Mouse (Mus musculus): ENCODE measurements around the gene Pgghg.

DNA sequence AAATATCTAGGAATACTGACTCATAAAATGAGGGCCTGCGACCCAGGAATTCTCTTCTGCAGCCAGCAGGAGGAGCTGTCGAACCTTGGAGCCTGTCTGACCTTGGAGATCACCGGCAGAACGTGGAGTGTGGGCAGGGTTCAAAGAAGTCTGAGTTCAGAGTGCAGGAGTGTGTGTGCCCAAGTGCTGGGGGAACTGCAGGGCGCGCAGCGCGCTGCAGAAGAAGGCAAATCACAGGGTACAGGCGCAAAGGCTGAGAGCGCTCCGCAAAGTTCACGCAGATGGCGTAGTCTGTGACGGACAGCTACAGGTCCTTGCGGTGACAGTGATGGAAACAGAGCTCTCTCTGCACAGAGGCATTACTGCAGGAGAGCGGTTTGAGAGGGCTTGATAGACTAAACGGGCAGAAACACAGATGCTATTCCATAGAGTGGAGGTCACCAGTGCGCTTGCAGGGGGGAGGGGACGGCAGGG lies 32.5 kb upstream of the Pgghg start:
- TF ChIP-seq POLR2A (IDR thresholded peaks at IDR 0.05; ENCODE audit: low read depth, low read length) (no peak), CTCF (IDR thresholded peaks at IDR 0.05; ENCODE audit: extremely low read depth, insufficient read length, insufficient replicate concordance, low read depth, low read length) (peak; percentile 96)

Data from small intestine, adult 2 months (tissue).